Mouse (Mus musculus) lung, adult 2 months (tissue): ENCODE measurements around the gene Sema4d.

ENCODE experiments used
- CTCF ChIP-seq: fragments of 200-500 bp; IDR thresholded peaks from 2 replicates; pipeline ENCODE4 v1.5.1; 2011; ENCODE audit warnings: mild to moderate bottlenecking, low read length, control low read depth; ENCODE audit not compliant: insufficient read depth
- POLR2A ChIP-seq: fragments of 200-500 bp; IDR thresholded peaks from 2 replicates; pipeline ENCODE4 v1.6.1; 2011; ENCODE audit warnings: low read depth, mild to moderate bottlenecking, control low read depth, low read length, borderline replicate concordance; ENCODE audit errors: extremely low read depth

- no peak for TF ChIP-seq CTCF
- no peak for TF ChIP-seq POLR2A
These were observed 66.2 kb downstream of the Sema4d start for GRCm38 (mm10) chr13:51727364-51727763.
